9 mouse cellular contexts compared by ENCODE assay signal in the genomic region with DNA sequence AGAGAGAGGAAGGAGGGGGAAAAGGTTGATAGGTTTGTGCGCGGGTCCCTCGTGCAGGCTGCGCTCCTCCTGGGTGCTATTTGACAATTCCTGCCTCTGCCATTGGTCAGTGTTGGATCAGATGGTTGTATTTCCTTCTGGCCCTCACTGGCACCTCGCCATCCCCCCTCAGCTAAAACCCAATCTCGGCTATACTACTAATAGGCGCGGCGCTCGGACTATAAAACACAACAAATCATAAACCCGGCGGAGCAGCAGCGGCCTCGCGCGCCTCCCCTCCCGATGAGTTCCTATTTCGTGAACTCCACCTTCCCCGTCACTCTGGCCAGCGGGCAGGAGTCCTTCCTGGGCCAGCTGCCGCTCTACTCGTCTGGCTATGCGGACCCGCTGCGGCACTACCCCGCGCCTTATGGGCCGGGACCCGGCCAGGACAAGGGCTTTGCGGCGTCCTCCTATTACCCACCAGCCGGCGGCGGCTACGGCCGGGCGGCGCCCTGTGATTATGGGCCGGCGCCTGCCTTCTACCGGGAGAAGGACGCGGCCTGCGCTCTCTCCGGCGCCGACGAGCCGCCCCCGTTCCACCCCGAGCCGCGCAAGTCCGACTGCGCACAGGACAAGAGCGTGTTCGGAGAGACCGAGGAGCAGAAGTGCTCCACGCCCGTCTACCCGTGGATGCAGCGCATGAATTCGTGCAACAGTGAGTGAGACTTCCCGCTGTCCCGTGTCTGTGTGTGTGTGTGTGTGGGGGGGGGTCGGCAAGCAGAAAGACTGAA. TPM values are rescaled to one million over a fixed set of nuclear protein-coding genes. Genes with fewer than 3 reads are reported as not detected.
DNase-seq lines count a peak whose midpoint lies in the region; ATAC-seq and TF ChIP-seq lines count a peak whose summit lies in the region.
"Had no signal": no experiment of that assay in that cellular context is flagged by ENCODE, and none has a peak within 500 bp of the region (broad histone marks: within the 10 kb centered on the region; RNA-seq: fewer than 3 reads in every experiment).

No protein-coding gene starts in this region.

- no peaks in the 10 kb centered on the region for H3K9me3 ChIP-seq in intestine, embryonic 16.5 days (ENCODE audit: control insufficient read depth, low read length)
- no peaks in the 10 kb centered on the region for H3K9me3 ChIP-seq in liver, embryonic 11.5 days (ENCODE audit: control insufficient read depth, low read length)

- H3K4me1 ChIP-seq in intestine, embryonic 16.5 days (ENCODE audit: control insufficient read depth, insufficient read depth, low read length), result peaks cover 28% of the 10 kb centered on the region
- 0 out of 2 replicates have a peak, but pooled peaks cover 9% of the 10 kb centered on the region for H3K4me1 ChIP-seq in liver, embryonic 11.5 days (replicated peaks; ENCODE audit: control insufficient read depth, insufficient read depth, low read length)

- peak; percentile 29; the same call in 1 of the 2 replicates for ATAC-seq in intestine, embryonic 16.5 days
- ATAC-seq in liver, embryonic 11.5 days (replicated peaks; ENCODE audit: low FRiP score), result no peak
- no peak for ATAC-seq in inflammation-experienced regulatory T-cells, adult 6 months
- ATAC-seq in megakaryocyte-erythroid progenitor cell, adult 5-6 weeks (replicated peaks; ENCODE audit: low FRiP score, low TSS enrichment, poor library complexity, severe bottlenecking), result no peak

- H3K79me2 ChIP-seq in C2C12 (ENCODE audit: control insufficient read depth, insufficient read depth), result no peaks in the 10 kb centered on the region

- WGBS in intestine, embryonic 16.5 days, result under 1% methylated on average over 66 of the region's 66 CpGs
- WGBS in liver, embryonic 11.5 days, result under 1% methylated on average over 61 of the region's 66 CpGs

- H3K27ac ChIP-seq in intestine, embryonic 16.5 days (ENCODE audit: low read length), result peak overlapping the region; percentile 77
- no peak overlapping the region; the same call in 1 of the 2 replicates for H3K27ac ChIP-seq in liver, embryonic 11.5 days (ENCODE audit: low read depth, low read length)

- peak overlapping the region; percentile 63 for H3ac ChIP-seq in C2C12 (ENCODE audit: control insufficient read depth, insufficient read length, low read depth)

- no peaks in the 10 kb centered on the region for H3K79me3 ChIP-seq in C2C12 (ENCODE audit: low read depth)

- peak overlapping the region; percentile 81 for H3K9ac ChIP-seq in intestine, embryonic 16.5 days (ENCODE audit: low read depth, low read length)
- H3K9ac ChIP-seq in liver, embryonic 11.5 days (ENCODE audit: low read depth, low read length), result no peak overlapping the region

- no peaks in the 10 kb centered on the region for H3K36me3 ChIP-seq in C2C12 (ENCODE audit: control insufficient read depth, insufficient read depth)
- no peaks in the 10 kb centered on the region for H3K36me3 ChIP-seq in intestine, embryonic 16.5 days (ENCODE audit: control insufficient read depth, insufficient read depth, low read length)
- no peaks in the 10 kb centered on the region for H3K36me3 ChIP-seq in liver, embryonic 11.5 days (ENCODE audit: control insufficient read depth, insufficient read depth, low read length)

- TF ChIP-seq CTCF in C2C12 (IDR thresholded peaks at IDR 0.05; ENCODE audit: control insufficient read depth, insufficient read depth, insufficient read length), result no peak

- H3K27me3 ChIP-seq in C2C12 (ENCODE audit: control insufficient read depth, insufficient read depth, insufficient read length), result peaks cover 95% of the 10 kb centered on the region
- peaks cover 46% of the 10 kb centered on the region for H3K27me3 ChIP-seq in intestine, embryonic 16.5 days (replicated peaks; ENCODE audit: control insufficient read depth, insufficient read depth, low read length)
- peaks cover 100% of the 10 kb centered on the region for H3K27me3 ChIP-seq in liver, embryonic 11.5 days (replicated peaks; ENCODE audit: control insufficient read depth, insufficient read depth, low read length)

- peak overlapping the region; percentile 78 for H3K4me2 ChIP-seq in intestine, embryonic 16.5 days (ENCODE audit: low read depth, low read length)
- H3K4me2 ChIP-seq in liver, embryonic 11.5 days, result peak overlapping the region; percentile 61

- H3K4me3 ChIP-seq in C2C12 (ENCODE audit: insufficient read depth, poor library complexity, severe bottlenecking), result no peak overlapping the region
- H3K4me3 ChIP-seq in intestine, embryonic 16.5 days (ENCODE audit: low read length), result peak overlapping the region; percentile 60
- peak overlapping the region; percentile 44 for H3K4me3 ChIP-seq in liver, embryonic 11.5 days (ENCODE audit: low read depth, low read length)

- DNase-seq in ZHBTc4 (ENCODE audit: low read depth, low spot score), result peak; percentile 64
- no peak for DNase-seq in liver, embryonic 11.5 days (ENCODE audit: low spot score)
- no peak for DNase-seq in right cerebral cortex, adult 2 months (ENCODE audit: low spot score in 2 of 2)
- DNase-seq in frontal cortex, postnatal 10 days (ENCODE audit: low spot score in 2 of 2), result no peak
- DNase-seq: retina, postnatal 1 day had no signal

TF ChIP-seq in C2C12, 6 proteins besides CTCF, POLR2A, EP300 and RAD21:
- TF ChIP-seq CEBPB (IDR thresholded peaks at IDR 0.05; ENCODE audit: low read depth), result no peak
- no peak for TF ChIP-seq MYOD1 (IDR thresholded peaks at IDR 0.05; ENCODE audit: control insufficient read depth, insufficient read length, low read depth)
- no peak for TF ChIP-seq FOSL1 (IDR thresholded peaks at IDR 0.05; ENCODE audit: insufficient read depth, low read length, poor library complexity, severe bottlenecking)
- TF ChIP-seq USF1 (IDR thresholded peaks at IDR 0.05; ENCODE audit: low read depth), result no peak
- no peak for TF ChIP-seq MAX (IDR thresholded peaks at IDR 0.05)
- TF ChIP-seq MYOG (IDR thresholded peaks at IDR 0.05; ENCODE audit: control insufficient read depth, extremely low read depth, insufficient read length), result no peak
TF ChIP-seq in C2C12: peak in this region for 0.

RNA-seq across cellular contexts. Expression of a gene that starts 4.1 kb away (rescaled TPM):
- not detected for polyA plus RNA-seq in C2C12 (2012; fragmentation: generic; extraction: Trizol)
- 26.4 and 28.7 TPM in 2 replicates for polyA plus RNA-seq in intestine, embryonic 16.5 days (2015; fragmentation: Nextera tagmentation; extraction: Ambion mirVana)
- polyA plus RNA-seq in liver, embryonic 11.5 days (2014; fragmentation: Nextera tagmentation; extraction: Ambion mirVana), result 3.7 and 4.5 TPM in 2 replicates
- not detected for polyA plus RNA-seq in inflammation-experienced regulatory T-cells, adult 6 months (2017; shearing (Covaris generic))
- not detected in 2 replicates for total RNA-seq in megakaryocyte-erythroid progenitor cell, adult 5-6 weeks (2014; fragmentation: Nextera tagmentation)
- not detected in 2 replicates for total RNA-seq in megakaryocyte-erythroid progenitor cell, adult 5-6 weeks (2017)

RNA-seq across cellular contexts. Expression of a gene that starts 6.8 kb away (rescaled TPM):
- polyA plus RNA-seq in C2C12 (2012; fragmentation: generic; extraction: Trizol), result 0.05 TPM
- 11.1 and 11.3 TPM in 2 replicates for polyA plus RNA-seq in intestine, embryonic 16.5 days (2015; fragmentation: Nextera tagmentation; extraction: Ambion mirVana)
- polyA plus RNA-seq in liver, embryonic 11.5 days (2014; fragmentation: Nextera tagmentation; extraction: Ambion mirVana), result 1.9 and 2.4 TPM in 2 replicates
- polyA plus RNA-seq in inflammation-experienced regulatory T-cells, adult 6 months (2017; shearing (Covaris generic)), result not detected
- not detected in 2 replicates for total RNA-seq in megakaryocyte-erythroid progenitor cell, adult 5-6 weeks (2014; fragmentation: Nextera tagmentation)
- 0.72 TPM in 1 of 2 replicates, not detected in the other for total RNA-seq in megakaryocyte-erythroid progenitor cell, adult 5-6 weeks (2017)

RNA-seq across cellular contexts. Expression of a gene that starts 12.7 kb away (rescaled TPM):
- polyA plus RNA-seq in C2C12 (2012; fragmentation: generic; extraction: Trizol), result 0.04 TPM
- polyA plus RNA-seq in intestine, embryonic 16.5 days (2015; fragmentation: Nextera tagmentation; extraction: Ambion mirVana), result 10.0 and 11.3 TPM in 2 replicates
- polyA plus RNA-seq in liver, embryonic 11.5 days (2014; fragmentation: Nextera tagmentation; extraction: Ambion mirVana), result 1.6 and 2.0 TPM in 2 replicates
- polyA plus RNA-seq in inflammation-experienced regulatory T-cells, adult 6 months (2017; shearing (Covaris generic)), result not detected
- not detected in 2 replicates for total RNA-seq in megakaryocyte-erythroid progenitor cell, adult 5-6 weeks (2014; fragmentation: Nextera tagmentation)
- not detected in 2 replicates for total RNA-seq in megakaryocyte-erythroid progenitor cell, adult 5-6 weeks (2017)

RNA-seq across cellular contexts. Expression of a gene that starts 17.4 kb away (rescaled TPM):
- 0.02 TPM for polyA plus RNA-seq in C2C12 (2012; fragmentation: generic; extraction: Trizol)
- polyA plus RNA-seq in intestine, embryonic 16.5 days (2015; fragmentation: Nextera tagmentation; extraction: Ambion mirVana), result 0.71 and 0.97 TPM in 2 replicates
- polyA plus RNA-seq in liver, embryonic 11.5 days (2014; fragmentation: Nextera tagmentation; extraction: Ambion mirVana), result 0.43 and 0.62 TPM in 2 replicates
- polyA plus RNA-seq in inflammation-experienced regulatory T-cells, adult 6 months (2017; shearing (Covaris generic)), result not detected
- not detected in 2 replicates for total RNA-seq in megakaryocyte-erythroid progenitor cell, adult 5-6 weeks (2014; fragmentation: Nextera tagmentation)
- not detected in 2 replicates for total RNA-seq in megakaryocyte-erythroid progenitor cell, adult 5-6 weeks (2017)

RNA-seq across cellular contexts. Expression of a gene that starts 19.0 kb away (rescaled TPM):
- polyA plus RNA-seq in C2C12 (2012; fragmentation: generic; extraction: Trizol), result 0.02 TPM
- 1.8 and 2.0 TPM in 2 replicates for polyA plus RNA-seq in intestine, embryonic 16.5 days (2015; fragmentation: Nextera tagmentation; extraction: Ambion mirVana)
- 0.71 and 1.1 TPM in 2 replicates for polyA plus RNA-seq in liver, embryonic 11.5 days (2014; fragmentation: Nextera tagmentation; extraction: Ambion mirVana)
- 1 to 10 TPM in 2 of 3 experiments, under 1 TPM in 1; 0.92 to 1.5 (median 1.2) TPM for polyA plus RNA-seq in inflammation-experienced regulatory T-cells, adult 6 months (2017; shearing (Covaris generic))
- 0.12 and 0.66 TPM in 2 replicates for total RNA-seq in megakaryocyte-erythroid progenitor cell, adult 5-6 weeks (2014; fragmentation: Nextera tagmentation)
- 0.70 and 1.9 TPM in 2 replicates for total RNA-seq in megakaryocyte-erythroid progenitor cell, adult 5-6 weeks (2017)
